Mouse (Mus musculus) midbrain, embryonic 11.5 days (tissue): ENCODE data around the gene Rab43. TPM values are rescaled to one million over a fixed set of nuclear protein-coding genes. Genes with fewer than 3 reads are reported as not detected.

Source experiments
- ATAC-seq: fragments of 200-750 bp; cut with Nextera tagmentation; 2 replicates; pipeline ENCODE4 v1.8.0; 2017; ENCODE audit warnings: moderate TSS enrichment, moderate library complexity; ENCODE audit not compliant: low FRiP score
- DNase-seq: peaks from one replicate; pipeline ENCODE4 v3.0.0; 2015; ENCODE audit warnings: low spot score; ENCODE audit errors: missing footprints
- H3K27ac ChIP-seq: fragments of 300-500 bp; sonication (generic); 2 replicates; pipeline ENCODE4 v1.5.1; 2014; ENCODE audit warnings: low read depth, low read length
- H3K27me3 ChIP-seq: fragments of 300-500 bp; sonication (generic); 2 replicates; pipeline ENCODE4 v1.6.1; 2014; ENCODE audit warnings: mild to moderate bottlenecking, low read length, moderate library complexity, mixed read lengths; ENCODE audit not compliant: control insufficient read depth, insufficient read depth
- H3K36me3 ChIP-seq: fragments of 300-500 bp; sonication (generic); 2 replicates; pipeline ENCODE4 v1.6.1; 2014; ENCODE audit warnings: mild to moderate bottlenecking, low read length, moderate library complexity, mixed read lengths; ENCODE audit not compliant: control insufficient read depth, insufficient read depth
- H3K4me1 ChIP-seq: fragments of 300-500 bp; sonication (generic); 2 replicates; pipeline ENCODE4 v1.6.1; 2014; ENCODE audit warnings: low read length; ENCODE audit not compliant: control insufficient read depth, insufficient read depth
- H3K4me2 ChIP-seq: fragments of 300-500 bp; sonication (generic); 2 replicates; pipeline ENCODE4 v1.6.1; 2014; ENCODE audit warnings: mild to moderate bottlenecking, moderate library complexity
- H3K4me3 ChIP-seq: fragments of 300-500 bp; sonication (generic); 2 replicates; pipeline ENCODE4 v1.5.1; 2014; ENCODE audit warnings: low read depth, low read length
- H3K9ac ChIP-seq: fragments of 300-500 bp; sonication (generic); 2 replicates; pipeline ENCODE4 v1.6.1; 2014; ENCODE audit warnings: low read length
- H3K9me3 ChIP-seq: fragments of 300-500 bp; sonication (generic); 2 replicates; pipeline ENCODE4 v1.6.1; 2016; ENCODE audit warnings: low read length; ENCODE audit not compliant: control insufficient read depth
- WGBS: fragments of 180-500 bp; shearing (Covaris S2); extraction: QIAGEN DNeasy Blood & Tissue Kit; methylation state at CpG from one replicate; pipeline ENCODE4 v1.1.7; 2014; 5-methylcytosine and 5-hydroxymethylcytosine counted together
- polyA plus RNA-seq: library from polyadenylated mRNA; unstranded; fragments of >200 nt; fragmentation: Nextera tagmentation; extraction: Ambion mirVana; gene quantifications from 2 replicates; pipeline ENCODE4 v1.2.1, GENCODE M21; 2014

Rab43 gene
- polyA plus RNA-seq, 1 experiment from 2014 or later, result 8.0 TPM

DNA sequence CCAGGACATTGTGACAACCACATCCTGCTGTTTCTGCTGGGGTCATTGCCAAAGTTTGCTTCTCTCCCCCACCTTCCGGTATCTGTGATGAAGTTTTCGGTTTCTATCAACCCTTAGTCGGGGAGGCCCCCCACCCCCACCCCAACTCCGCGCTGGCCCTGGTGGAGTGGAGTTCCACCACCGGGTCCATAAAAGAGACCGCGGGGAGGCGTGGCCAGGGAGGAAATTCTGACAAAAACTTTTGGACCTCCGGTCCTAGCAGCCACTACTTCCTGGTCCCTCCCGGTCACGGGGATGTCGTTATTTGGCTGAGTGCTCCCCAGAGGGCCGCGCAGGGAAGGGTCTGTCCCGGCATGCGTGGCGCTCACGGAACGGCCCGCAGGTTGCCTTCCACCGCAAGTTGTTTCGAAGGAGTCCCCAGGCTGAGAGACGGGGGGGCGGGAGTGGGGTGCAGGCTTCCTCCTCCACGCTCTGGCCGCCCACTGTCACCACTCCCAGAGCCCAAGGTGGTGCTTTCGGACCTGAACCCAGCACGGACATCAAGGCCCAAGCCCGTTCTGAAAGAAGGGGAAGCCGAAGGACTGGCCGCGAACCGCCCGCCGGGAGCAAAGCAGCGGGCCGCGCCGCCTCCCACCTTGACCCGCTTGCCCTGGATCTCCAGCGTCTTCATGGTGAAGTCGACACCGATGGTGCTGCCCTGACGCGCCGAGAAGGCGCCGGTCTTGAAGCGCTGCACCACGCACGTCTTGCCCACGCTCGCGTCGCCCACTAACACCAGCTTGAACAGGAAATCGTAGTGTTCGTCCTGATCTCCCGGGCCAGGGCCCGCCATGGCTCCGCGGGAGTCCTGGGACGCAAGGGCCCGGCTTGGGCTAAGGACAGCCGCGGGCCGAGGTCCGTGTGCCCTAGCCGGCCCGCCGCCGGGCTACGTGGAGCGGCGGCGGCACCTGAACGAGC lies 973 bp downstream of the Rab43 start:
- ATAC-seq (peak; percentile 77), DNase-seq (peak; percentile 98)
- under 1% methylated on average over 77 of the region's 77 CpGs for WGBS
- H3K4me2 ChIP-seq, result peak overlapping the region; percentile 95
- H3K4me3 ChIP-seq, result peak overlapping the region; percentile 63
- H3K9ac ChIP-seq, result peak overlapping the region; percentile 77
- H3K4me1 ChIP-seq, result peaks cover 8% of the 10 kb centered on the region
- H3K9me3 ChIP-seq, result no peaks in the 10 kb centered on the region
- H3K27me3 ChIP-seq, result no peaks in the 10 kb centered on the region
- no peak overlapping the region; the same call in 1 of the 2 replicates for H3K27ac ChIP-seq
- no peaks in the 10 kb centered on the region for H3K36me3 ChIP-seq

DNA sequence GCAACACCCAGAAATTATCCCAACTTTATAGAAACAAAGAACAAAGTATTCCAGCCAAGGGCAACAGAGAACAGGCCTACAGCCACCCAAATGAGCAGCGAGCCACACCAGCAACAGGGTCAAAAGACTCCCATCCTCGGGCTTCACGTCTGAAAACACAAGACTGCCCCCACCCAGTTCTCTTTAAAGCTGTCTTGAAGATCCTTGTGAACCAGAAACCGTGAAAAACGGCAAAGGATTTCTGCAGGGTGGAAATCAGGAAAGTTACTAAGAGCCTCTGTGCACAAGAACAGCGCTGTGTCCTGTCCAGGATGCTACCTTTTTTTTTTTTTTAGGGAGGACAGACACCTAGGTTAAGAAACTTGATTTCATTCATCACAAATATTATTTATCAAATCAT lies 1.7 kb downstream of the Rab43 start:
- no peaks in the 10 kb centered on the region for H3K36me3 ChIP-seq

DNA sequence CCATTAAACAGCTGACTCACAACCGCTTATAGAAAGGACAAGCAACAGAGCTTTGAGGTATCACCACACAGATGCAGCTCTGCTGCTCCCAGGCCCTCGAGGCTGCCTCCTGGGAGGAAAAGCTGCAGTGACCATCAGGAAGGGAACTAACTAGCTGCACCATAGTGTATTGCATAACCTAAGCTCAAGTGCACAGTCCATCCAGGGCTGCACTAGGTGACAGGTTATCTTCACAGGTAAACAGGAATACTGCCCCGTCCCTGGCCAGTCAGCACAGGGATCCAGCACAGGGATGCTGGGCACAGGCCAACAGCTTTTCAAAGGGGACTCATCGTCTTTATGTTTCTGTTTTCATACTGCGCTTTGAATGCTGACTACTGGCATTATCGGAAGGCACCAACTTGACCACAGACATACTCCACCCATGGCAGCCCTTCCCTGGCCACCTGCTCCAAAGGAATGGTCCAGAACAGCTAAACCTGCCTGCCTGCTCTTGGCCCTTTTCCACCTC lies 2.3 kb downstream of the Rab43 start:
- no peak overlapping the region for H3K4me2 ChIP-seq
- H3K27me3 ChIP-seq, result no peaks in the 10 kb centered on the region
- no peaks in the 10 kb centered on the region for H3K9me3 ChIP-seq
- 86% methylated on average over 6 of the region's 6 CpGs for WGBS
- no peak overlapping the region for H3K4me3 ChIP-seq
- no peak overlapping the region for H3K9ac ChIP-seq
- no peak overlapping the region for H3K27ac ChIP-seq
- ATAC-seq, result no peak
- H3K4me1 ChIP-seq, result peaks cover 8% of the 10 kb centered on the region
- no peaks in the 10 kb centered on the region for H3K36me3 ChIP-seq
- DNase-seq, result peak; percentile 79

More for the DNA sequence above, 1.7 kb downstream of the Rab43 start:
- no peak overlapping the region for H3K27ac ChIP-seq
- peak; percentile 84 for DNase-seq
- peak overlapping the region; percentile 95 for H3K4me2 ChIP-seq
- peaks cover 8% of the 10 kb centered on the region for H3K4me1 ChIP-seq
- peak overlapping the region; percentile 63 for H3K4me3 ChIP-seq
- no peaks in the 10 kb centered on the region for H3K27me3 ChIP-seq
- 37% methylated on average over 6 of the region's 6 CpGs for WGBS
- no peaks in the 10 kb centered on the region for H3K9me3 ChIP-seq
- ATAC-seq, result no peak
- H3K9ac ChIP-seq, result peak overlapping the region; percentile 77

DNA sequence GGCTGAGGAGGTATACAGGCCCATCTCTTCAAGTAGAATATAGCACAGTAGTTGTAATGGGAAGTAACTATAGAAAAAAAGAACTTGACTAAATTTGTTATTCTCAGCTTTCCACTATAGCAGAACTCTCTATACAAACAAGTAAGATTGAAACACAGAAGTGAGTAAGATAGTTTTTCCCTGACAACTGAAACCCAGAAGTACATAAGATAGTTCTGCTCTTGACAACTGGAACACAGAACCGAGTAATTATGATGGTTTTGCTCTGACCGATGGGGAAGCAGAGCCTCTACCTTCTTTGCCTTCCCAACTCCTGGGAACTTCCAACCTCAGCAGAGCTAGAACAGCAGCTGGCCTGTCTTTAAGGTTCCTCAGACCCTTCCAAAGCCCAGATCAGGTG lies 2.8 kb downstream of the Rab43 start:
- no peak for DNase-seq
- Histone ChIP-seq H3K27me3 (no peaks in the 10 kb centered on the region), H3K36me3 (no peaks in the 10 kb centered on the region), H3K27ac (no peak overlapping the region), H3K9ac (no peak overlapping the region), H3K4me1 (peaks cover 8% of the 10 kb centered on the region), H3K9me3 (no peaks in the 10 kb centered on the region), H3K4me2 (no peak overlapping the region), H3K4me3 (no peak overlapping the region)
- no peak for ATAC-seq
- 97% methylated on average over 2 of the region's 2 CpGs for WGBS

DNA sequence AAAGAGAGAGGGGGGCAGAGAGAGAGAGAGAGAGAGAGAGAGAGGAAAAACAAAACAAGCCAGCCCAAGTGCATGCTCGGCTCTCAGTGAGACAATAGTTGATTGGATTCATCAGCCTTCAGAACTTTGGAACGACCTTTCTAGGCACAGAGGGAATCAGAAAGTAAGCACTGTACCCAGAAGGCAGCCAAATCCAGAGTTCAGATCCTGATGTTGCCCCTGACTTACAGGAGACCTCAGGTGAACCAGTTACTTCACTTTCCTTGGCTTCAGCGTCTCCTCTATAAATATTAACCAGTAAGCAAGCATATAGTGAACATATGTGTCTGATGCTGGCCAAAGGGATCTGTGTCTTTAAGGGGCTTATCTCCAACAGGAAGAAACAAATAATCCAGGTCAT lies 3.4 kb downstream of the Rab43 start:
- H3K4me1 ChIP-seq, result peaks cover 8% of the 10 kb centered on the region
- WGBS, result 79% methylated on average over 3 of the region's 3 CpGs
- H3K27me3 ChIP-seq, result no peaks in the 10 kb centered on the region
- ATAC-seq (no peak), DNase-seq (peak; percentile 73)
- no peak overlapping the region for H3K27ac ChIP-seq
- H3K9ac ChIP-seq, result no peak overlapping the region
- no peaks in the 10 kb centered on the region for H3K9me3 ChIP-seq
- H3K4me3 ChIP-seq, result no peak overlapping the region
- H3K36me3 ChIP-seq, result no peaks in the 10 kb centered on the region
- no peak overlapping the region for H3K4me2 ChIP-seq

DNA sequence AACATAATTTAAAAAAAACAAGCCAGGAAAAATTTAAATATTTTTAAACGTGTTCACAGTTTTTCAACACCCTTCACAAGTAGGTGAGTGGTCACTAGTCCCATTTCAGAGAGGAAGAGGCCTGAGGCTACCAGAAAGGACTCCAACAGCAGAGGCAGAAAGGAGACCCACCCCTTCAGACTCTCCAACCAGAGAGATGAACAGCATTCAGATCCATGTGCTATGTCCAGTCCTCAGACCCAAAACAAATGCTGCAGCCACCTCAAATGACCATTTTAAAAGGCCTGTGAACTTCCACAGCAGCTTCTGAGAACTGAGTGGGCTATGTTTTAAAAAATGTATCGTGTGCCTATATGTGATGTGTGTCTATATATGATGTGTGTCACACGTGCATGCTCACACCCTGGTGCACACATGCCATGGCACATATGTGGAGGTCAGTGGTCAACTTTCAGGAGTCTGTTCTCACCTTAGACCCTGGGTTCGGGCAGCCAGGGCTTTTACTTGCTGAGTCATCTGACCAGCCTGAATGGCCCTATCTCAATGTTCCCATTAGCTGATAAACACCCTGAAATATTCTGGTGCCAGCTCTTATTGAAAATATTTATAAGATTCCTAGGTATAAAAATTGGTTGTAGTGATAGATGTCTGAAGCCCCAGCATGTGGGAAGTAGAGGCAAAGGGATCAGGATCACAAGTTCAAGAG lies 4.1 kb downstream of the Rab43 start:
- DNase-seq, result peak; percentile 54
- H3K27me3 ChIP-seq, result no peaks in the 10 kb centered on the region
- H3K36me3 ChIP-seq, result no peaks in the 10 kb centered on the region
- H3K9ac ChIP-seq, result no peak overlapping the region
- H3K9me3 ChIP-seq, result no peaks in the 10 kb centered on the region
- ATAC-seq, result no peak
- no peak overlapping the region for H3K4me3 ChIP-seq
- peaks cover 8% of the 10 kb centered on the region for H3K4me1 ChIP-seq
- no peak overlapping the region for H3K27ac ChIP-seq
- WGBS, result 84% methylated on average over 4 of the region's 4 CpGs
- no peak overlapping the region for H3K4me2 ChIP-seq

DNA sequence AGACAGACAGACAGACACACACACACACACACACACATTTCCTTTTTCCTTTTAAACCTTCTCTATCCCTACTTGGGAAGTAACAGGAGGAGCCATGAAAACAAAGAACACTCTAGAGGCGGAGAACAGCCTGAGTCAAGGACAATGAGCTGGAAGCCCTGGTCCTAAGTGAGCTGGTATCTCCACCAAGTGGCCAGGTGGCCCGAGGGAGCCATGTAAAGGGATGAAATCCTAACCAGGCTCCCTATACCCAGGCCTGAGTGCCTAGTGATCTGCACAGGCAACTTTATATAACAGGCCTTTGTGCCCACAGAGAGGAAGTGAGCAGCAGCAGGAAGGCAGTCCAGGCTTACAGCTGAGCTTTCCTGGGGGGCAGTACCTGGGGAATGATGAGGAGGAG lies 5.1 kb downstream of the Rab43 start:
- H3K4me3 ChIP-seq, result no peak overlapping the region
- H3K9me3 ChIP-seq, result no peaks in the 10 kb centered on the region
- H3K9ac ChIP-seq, result no peak overlapping the region
- peaks cover 5% of the 10 kb centered on the region; the same call in 1 of the 2 replicates for H3K4me1 ChIP-seq
- H3K27me3 ChIP-seq, result no peaks in the 10 kb centered on the region
- DNase-seq (peak; percentile 39), ATAC-seq (no peak)
- H3K36me3 ChIP-seq, result no peaks in the 10 kb centered on the region
- H3K27ac ChIP-seq, result no peak overlapping the region
- WGBS, result 70% methylated on average over 2 of the region's 2 CpGs
- H3K4me2 ChIP-seq, result no peak overlapping the region

DNA sequence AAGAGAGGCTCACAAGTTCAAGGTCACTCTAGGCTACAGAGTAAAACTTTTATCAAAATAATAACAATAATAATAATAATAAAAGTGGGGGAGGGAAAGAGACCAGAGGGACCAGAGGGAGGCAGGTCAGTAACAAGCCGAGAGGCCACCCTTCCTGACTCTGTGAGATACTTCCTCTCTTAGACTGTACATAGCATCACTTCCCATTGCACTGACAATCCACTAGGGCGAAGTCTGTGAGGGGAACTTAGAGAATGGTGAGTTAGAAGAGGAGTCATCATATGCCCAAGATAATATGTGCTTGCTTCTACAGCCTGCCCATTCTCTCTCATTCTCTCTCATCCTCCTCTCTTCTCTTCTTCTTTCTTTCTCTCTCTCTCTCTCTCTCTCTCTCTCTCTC lies 5.9 kb downstream of the Rab43 start:
- Histone ChIP-seq H3K27me3 (no peaks in the 10 kb centered on the region), H3K4me1 (peaks cover 5% of the 10 kb centered on the region; the same call in 1 of the 2 replicates), H3K4me3 (no peak overlapping the region), H3K27ac (no peak overlapping the region), H3K36me3 (no peaks in the 10 kb centered on the region), H3K4me2 (no peak overlapping the region), H3K9ac (no peak overlapping the region), H3K9me3 (no peaks in the 10 kb centered on the region)
- ATAC-seq (no peak), DNase-seq (no peak)
- 89% methylated on average over 2 of the region's 2 CpGs for WGBS

DNA sequence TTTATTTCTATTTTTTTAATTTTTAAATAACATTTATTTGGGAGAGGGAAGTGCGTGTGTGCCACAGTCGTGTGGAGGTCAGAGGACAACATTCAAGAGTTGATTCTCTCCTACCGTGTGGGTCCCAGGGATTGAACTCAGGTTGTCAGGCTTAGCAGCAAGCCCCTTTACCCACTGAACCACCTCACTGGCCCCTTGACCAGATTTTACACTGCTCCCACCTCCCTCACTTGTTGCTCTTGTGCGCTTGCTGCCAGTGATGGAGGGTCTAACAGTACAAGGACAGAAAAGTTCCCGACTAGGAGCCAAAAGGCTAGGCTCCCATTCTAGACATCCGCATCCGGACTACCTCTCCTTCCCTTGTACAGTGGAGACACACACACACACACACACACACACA lies 6.5 kb downstream of the Rab43 start:
- DNase-seq, result no peak
- Histone ChIP-seq H3K4me2 (no peak overlapping the region), H3K9ac (no peak overlapping the region), H3K27me3 (no peaks in the 10 kb centered on the region), H3K36me3 (no peaks in the 10 kb centered on the region), H3K27ac (no peak overlapping the region), H3K4me3 (no peak overlapping the region), H3K9me3 (no peaks in the 10 kb centered on the region), H3K4me1 (no peaks in the 10 kb centered on the region; the same call in 1 of the 2 replicates)
- 93% methylated on average over 7 of the region's 7 CpGs for WGBS
- no peak for ATAC-seq
